Mouse (Mus musculus): ENCODE results near the gene Trim15. TPM values are rescaled to one million over a fixed set of nuclear protein-coding genes. Genes with fewer than 3 reads are reported as not detected.

The Trim15 gene
- total and polyA plus RNA-seq, 2 experiments from 2014 or later = 0.27 to 0.73 TPM

DNA sequence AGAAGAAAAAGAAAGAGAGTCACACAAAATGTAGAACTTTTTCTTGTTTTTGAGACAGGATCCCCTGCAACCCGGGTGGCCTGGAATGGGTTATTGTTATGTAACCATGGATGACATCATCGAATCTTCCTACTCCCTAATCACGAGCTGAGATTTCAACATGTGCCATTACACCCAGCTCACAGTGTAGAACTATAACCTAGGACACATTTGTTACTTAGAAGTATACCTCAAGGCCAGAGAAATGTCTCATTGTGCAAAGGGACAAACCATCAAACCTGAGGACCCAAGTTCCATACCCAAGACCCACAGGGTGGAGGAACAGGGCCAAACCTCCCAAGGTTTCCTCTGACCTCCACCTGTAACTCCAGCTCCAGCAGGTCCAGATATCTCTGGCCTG lies 36.6 kb upstream of the Trim15 start:
- H3K27me3 ChIP-seq (ENCODE audit: insufficient read depth, low read length) = no peaks in the 10 kb centered on the region
- no peak overlapping the region for H3K27ac ChIP-seq (ENCODE audit: low read depth, low read length)
- no peak for TF ChIP-seq CTCF (IDR thresholded peaks at IDR 0.05)
- no peak overlapping the region for H3K4me2 ChIP-seq (ENCODE audit: low read depth, low read length, poor library complexity, severe bottlenecking)
- no peak overlapping the region for H3K4me3 ChIP-seq (ENCODE audit: low read depth, low read length)
- H3K4me1 ChIP-seq (ENCODE audit: insufficient read depth, low read length) = no peaks in the 10 kb centered on the region
- H3K36me3 ChIP-seq (ENCODE audit: insufficient read depth, low read length) = no peaks in the 10 kb centered on the region
- ATAC-seq (ENCODE audit: low FRiP score) (no peak), DNase-seq (ENCODE audit: low spot score) (no peak)
- no peaks in the 10 kb centered on the region for H3K9me3 ChIP-seq (ENCODE audit: low read length)
- 66% methylated on average over 3 of the region's 3 CpGs for WGBS
- no peak overlapping the region for H3K9ac ChIP-seq (replicated peaks; ENCODE audit: low read length, poor library complexity, severe bottlenecking)

DNA sequence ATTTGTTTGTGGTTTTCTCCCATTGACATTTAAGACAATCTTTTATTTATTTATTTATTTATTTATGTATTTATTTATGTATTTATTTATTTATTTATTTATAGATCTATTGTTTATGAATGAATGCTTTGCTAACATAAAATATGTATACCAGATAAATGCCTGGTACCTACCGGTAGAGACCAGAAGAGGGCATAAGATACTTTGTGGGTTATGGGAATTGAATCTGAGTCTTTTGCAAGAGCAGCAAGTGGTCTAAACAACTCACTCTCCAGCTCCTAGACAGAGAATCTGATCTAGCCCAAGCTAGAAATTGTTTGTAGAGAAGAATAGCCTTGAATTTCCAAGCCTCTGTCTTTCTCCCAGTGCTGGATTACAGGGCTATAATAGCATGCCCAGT lies 33.7 kb upstream of the Trim15 start:
- TF ChIP-seq CTCF (IDR thresholded peaks at IDR 0.05) = peak; percentile 38
- Histone ChIP-seq H3K27ac (ENCODE audit: low read depth, low read length) (no peak overlapping the region), H3K36me3 (ENCODE audit: insufficient read depth, low read length) (no peaks in the 10 kb centered on the region), H3K9me3 (ENCODE audit: low read length) (no peaks in the 10 kb centered on the region), H3K27me3 (ENCODE audit: insufficient read depth, low read length) (no peaks in the 10 kb centered on the region), H3K4me3 (ENCODE audit: low read depth, low read length) (no peak overlapping the region), H3K4me2 (ENCODE audit: low read depth, low read length, poor library complexity, severe bottlenecking) (no peak overlapping the region), H3K4me1 (ENCODE audit: insufficient read depth, low read length) (no peaks in the 10 kb centered on the region), H3K9ac (replicated peaks; ENCODE audit: low read length, poor library complexity, severe bottlenecking) (no peak overlapping the region)
- DNase-seq (ENCODE audit: low spot score) (no peak), ATAC-seq (ENCODE audit: low FRiP score) (no peak)
- WGBS = 38% methylated on average over 1 of the region's 1 CpGs

DNA sequence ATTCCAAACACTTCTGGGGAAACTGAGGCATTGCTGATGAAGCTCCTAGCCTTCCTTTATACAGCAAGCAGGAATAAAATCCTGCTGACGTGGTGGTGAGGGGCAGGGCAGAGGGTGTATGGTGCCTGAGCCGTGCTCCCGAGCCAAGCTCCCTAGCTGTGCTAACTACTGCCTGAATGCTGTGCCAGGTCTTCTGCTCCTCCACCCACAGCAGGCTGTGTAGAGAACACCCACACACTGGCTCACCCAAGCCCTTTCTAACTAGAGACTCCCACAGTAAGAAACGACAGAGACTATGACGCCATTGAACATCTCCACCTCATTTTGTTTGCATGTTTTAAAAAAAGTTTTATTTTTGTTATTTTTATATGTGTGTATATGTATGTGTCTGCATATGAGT lies 33.0 kb upstream of the Trim15 start:
- H3K4me3 ChIP-seq (ENCODE audit: low read depth, low read length) = no peak overlapping the region
- H3K9ac ChIP-seq (replicated peaks; ENCODE audit: low read length, poor library complexity, severe bottlenecking) = no peak overlapping the region

DNA sequence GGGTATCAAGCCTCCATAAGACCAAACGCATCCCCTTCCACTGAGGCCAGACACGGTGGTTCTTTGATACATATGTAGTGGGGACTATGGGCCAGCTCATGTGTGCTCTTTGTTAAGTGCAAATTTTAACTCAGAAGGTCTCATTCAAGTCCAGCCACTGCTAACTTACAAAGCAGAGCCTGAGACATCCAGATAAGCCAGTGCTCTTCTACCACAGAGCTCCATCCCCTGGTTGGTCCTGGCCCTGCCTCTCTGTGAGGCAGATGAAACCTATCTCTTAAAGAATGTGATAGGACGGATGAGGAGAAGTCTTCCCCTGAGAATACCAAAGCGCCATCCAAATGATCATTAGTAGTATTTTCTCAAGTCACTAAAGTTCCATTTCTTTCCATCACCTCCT lies 32.4 kb upstream of the Trim15 start:
- no peak for TF ChIP-seq CTCF (IDR thresholded peaks at IDR 0.05)
- H3K27ac ChIP-seq (ENCODE audit: low read depth, low read length) = no peak overlapping the region
- WGBS = 79% methylated on average over 4 of the region's 4 CpGs
- no peak overlapping the region for H3K9ac ChIP-seq (replicated peaks; ENCODE audit: low read length, poor library complexity, severe bottlenecking)
- DNase-seq (ENCODE audit: low spot score) = no peak
- no peaks in the 10 kb centered on the region for H3K4me1 ChIP-seq (ENCODE audit: insufficient read depth, low read length)
- ATAC-seq (ENCODE audit: low FRiP score) = no peak
- H3K9me3 ChIP-seq (ENCODE audit: low read length) = no peaks in the 10 kb centered on the region
- no peak overlapping the region for H3K4me3 ChIP-seq (ENCODE audit: low read depth, low read length)
- no peaks in the 10 kb centered on the region for H3K27me3 ChIP-seq (ENCODE audit: insufficient read depth, low read length)
- no peak overlapping the region for H3K4me2 ChIP-seq (ENCODE audit: low read depth, low read length, poor library complexity, severe bottlenecking)
- no peaks in the 10 kb centered on the region for H3K36me3 ChIP-seq (ENCODE audit: insufficient read depth, low read length)

More for the DNA sequence above, 33.0 kb upstream of the Trim15 start:
- WGBS = 82% methylated on average over 5 of the region's 5 CpGs
- no peak for TF ChIP-seq CTCF (IDR thresholded peaks at IDR 0.05)
- no peak for ATAC-seq (ENCODE audit: low FRiP score)
- no peak overlapping the region for H3K27ac ChIP-seq (ENCODE audit: low read depth, low read length)
- no peak overlapping the region for H3K4me2 ChIP-seq (ENCODE audit: low read depth, low read length, poor library complexity, severe bottlenecking)
- no peaks in the 10 kb centered on the region for H3K4me1 ChIP-seq (ENCODE audit: insufficient read depth, low read length)
- DNase-seq (ENCODE audit: low spot score) = no peak
- no peaks in the 10 kb centered on the region for H3K27me3 ChIP-seq (ENCODE audit: insufficient read depth, low read length)
- no peaks in the 10 kb centered on the region for H3K9me3 ChIP-seq (ENCODE audit: low read length)
- H3K36me3 ChIP-seq (ENCODE audit: insufficient read depth, low read length) = no peaks in the 10 kb centered on the region

DNA sequence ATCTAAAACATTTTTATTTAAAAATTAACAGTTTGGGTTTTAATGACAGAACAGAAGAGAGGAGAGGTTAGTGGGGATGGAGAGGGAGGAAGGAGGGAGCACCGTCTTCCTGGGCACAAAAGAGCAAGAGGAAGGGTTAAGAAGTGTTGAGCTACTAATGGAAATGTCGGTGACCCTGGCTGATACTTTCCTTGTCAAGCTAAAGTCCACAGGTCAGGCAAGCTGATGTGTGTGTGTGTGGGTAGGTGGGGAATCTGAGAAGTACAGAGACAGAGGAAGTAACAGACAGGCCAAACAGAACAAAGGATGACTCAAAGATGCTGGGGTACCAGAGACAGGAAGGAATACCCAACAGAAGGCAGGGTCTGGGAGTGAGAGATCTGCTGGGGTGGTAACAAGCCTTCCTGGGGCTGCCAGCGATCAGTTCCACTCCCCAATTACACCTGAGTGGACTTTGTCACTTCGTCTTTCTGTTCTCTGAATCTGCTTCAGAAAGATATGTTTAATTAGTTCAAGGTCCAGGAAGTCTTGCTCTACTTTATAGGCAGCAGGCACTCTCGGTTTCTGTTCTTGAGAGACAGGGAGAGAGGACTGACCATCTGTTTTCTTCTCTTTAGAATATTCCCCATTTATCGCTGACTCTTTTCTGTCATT lies 30.7 kb upstream of the Trim15 start, which contains the start of gene Trim31:
Trim31 (plus strand) TSS at position 567 of the 654 bp plus-strand sequence.
- DNase-seq (ENCODE audit: low spot score) (no peak), ATAC-seq (ENCODE audit: low FRiP score) (no peak)
- no peak for TF ChIP-seq CTCF (IDR thresholded peaks at IDR 0.05)
- Histone ChIP-seq H3K36me3 (ENCODE audit: insufficient read depth, low read length) (no peaks in the 10 kb centered on the region), H3K4me1 (ENCODE audit: insufficient read depth, low read length) (no peaks in the 10 kb centered on the region), H3K27me3 (ENCODE audit: insufficient read depth, low read length) (no peaks in the 10 kb centered on the region), H3K27ac (ENCODE audit: low read depth, low read length) (no peak within 1 kb of the TSS), H3K9me3 (ENCODE audit: low read length) (no peaks in the 10 kb centered on the region), H3K4me2 (ENCODE audit: low read depth, low read length, poor library complexity, severe bottlenecking) (no peak within 1 kb of the TSS), H3K4me3 (ENCODE audit: low read depth, low read length) (no peak within 1 kb of the TSS), H3K9ac (replicated peaks; ENCODE audit: low read length, poor library complexity, severe bottlenecking) (no peak within 1 kb of the TSS)
- WGBS = 74% methylated on average over 6 of the region's 6 CpGs

DNA sequence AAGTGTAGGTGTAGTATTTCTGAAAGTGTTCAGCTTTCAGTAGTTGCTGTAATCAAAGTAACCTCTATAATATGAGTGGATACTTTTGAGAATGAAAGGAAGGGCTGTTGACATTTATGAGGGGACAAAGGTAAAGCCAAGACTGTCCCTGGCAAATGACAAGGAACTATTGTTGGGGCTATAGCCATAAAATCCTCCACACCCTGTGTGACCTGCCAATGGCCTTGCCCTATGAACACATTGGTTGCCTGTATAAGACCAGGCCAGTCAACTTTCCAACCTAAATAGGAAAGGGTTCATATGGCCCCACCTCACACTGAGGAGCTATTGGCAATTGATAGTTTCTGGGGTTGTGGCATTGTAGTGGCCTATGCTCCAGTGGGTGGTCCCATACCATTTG lies 30.1 kb upstream of the Trim15 start:
- Histone ChIP-seq H3K27ac (ENCODE audit: low read depth, low read length) (no peak overlapping the region), H3K9ac (replicated peaks; ENCODE audit: low read length, poor library complexity, severe bottlenecking) (no peak overlapping the region), H3K27me3 (ENCODE audit: insufficient read depth, low read length) (no peaks in the 10 kb centered on the region), H3K9me3 (ENCODE audit: low read length) (no peaks in the 10 kb centered on the region), H3K4me1 (ENCODE audit: insufficient read depth, low read length) (no peaks in the 10 kb centered on the region), H3K4me2 (ENCODE audit: low read depth, low read length, poor library complexity, severe bottlenecking) (no peak overlapping the region), H3K4me3 (ENCODE audit: low read depth, low read length) (no peak overlapping the region), H3K36me3 (ENCODE audit: insufficient read depth, low read length) (no peaks in the 10 kb centered on the region)
- ATAC-seq (ENCODE audit: low FRiP score) (no peak), DNase-seq (ENCODE audit: low spot score) (no peak)
- TF ChIP-seq CTCF (IDR thresholded peaks at IDR 0.05) = no peak

All from midbrain, postnatal 0 days (tissue).